Mouse (Mus musculus) heart, embryonic 11.5 days (tissue): ENCODE measurements around the gene Mrpl23. TPM values are rescaled to one million over a fixed set of nuclear protein-coding genes. Genes with fewer than 3 reads are reported as not detected.

ENCODE experiments used
- ATAC-seq: fragments of 200-750 bp; cut with Nextera tagmentation; replicated peaks from 2 replicates; pipeline ENCODE4 v1.8.0; 2017; ENCODE audit warnings: moderate library complexity; ENCODE audit not compliant: insufficient number of reproducible peaks, low FRiP score, low TSS enrichment
- H3K27ac ChIP-seq: fragments of 300-500 bp; sonication (generic); 2 replicates; pipeline ENCODE4 v1.5.1; 2014; ENCODE audit warnings: mild to moderate bottlenecking, low read depth, low read length
- H3K27me3 ChIP-seq: fragments of 300-500 bp; sonication (generic); 2 replicates; pipeline ENCODE4 v1.6.1; 2014; ENCODE audit warnings: mild to moderate bottlenecking, low read length, mixed read lengths; ENCODE audit not compliant: control insufficient read depth, insufficient read depth
- H3K36me3 ChIP-seq: fragments of 300-500 bp; sonication (generic); 2 replicates; pipeline ENCODE4 v1.6.1; 2014; ENCODE audit warnings: mild to moderate bottlenecking, low read length, moderate library complexity, mixed read lengths; ENCODE audit not compliant: control insufficient read depth, insufficient read depth
- H3K4me1 ChIP-seq: fragments of 300-500 bp; sonication (generic); 2 replicates; pipeline ENCODE4 v1.6.1; 2014; ENCODE audit warnings: low read length; ENCODE audit not compliant: control insufficient read depth, insufficient read depth
- H3K4me2 ChIP-seq: fragments of 300-500 bp; sonication (generic); 2 replicates; pipeline ENCODE4 v1.6.1; 2014; ENCODE audit warnings: mild to moderate bottlenecking, moderate library complexity
- H3K4me3 ChIP-seq: fragments of 300-500 bp; sonication (generic); 2 replicates; pipeline ENCODE4 v1.5.1; 2014; ENCODE audit warnings: low read depth, low read length
- H3K9ac ChIP-seq: fragments of 300-500 bp; sonication (generic); 2 replicates; pipeline ENCODE4 v1.6.1; 2014; ENCODE audit warnings: mild to moderate bottlenecking, low read depth, low read length, moderate library complexity
- H3K9me3 ChIP-seq: fragments of 300-500 bp; sonication (generic); replicated peaks from 2 replicates; pipeline ENCODE4 v1.6.1; 2016; ENCODE audit warnings: low read length; ENCODE audit not compliant: control insufficient read depth
- WGBS: fragments of 180-500 bp; shearing (Covaris S2); extraction: QIAGEN DNeasy Blood & Tissue Kit; methylation state at CpG from one replicate; pipeline ENCODE4 v1.1.7; 2014; ENCODE audit not compliant: insufficient replicate concordance; 5-methylcytosine and 5-hydroxymethylcytosine counted together
- polyA plus RNA-seq: library from polyadenylated mRNA; unstranded; fragments of >200 nt; fragmentation: Nextera tagmentation; extraction: Ambion mirVana; gene quantifications from 2 replicates; pipeline ENCODE4 v1.2.1, GENCODE M21; 2014

The Mrpl23 gene
- polyA plus RNA-seq, 1 experiment from 2014 or later = 15.4 TPM

- ATAC-seq = no peak
- no peaks in the 10 kb centered on the region for H3K9me3 ChIP-seq
- H3K27ac ChIP-seq = peak overlapping the region; percentile 24; the same call in 1 of the 2 replicates
- no peaks in the 10 kb centered on the region for H3K27me3 ChIP-seq
- peaks cover 62% of the 10 kb centered on the region for H3K4me1 ChIP-seq
- H3K36me3 ChIP-seq = no peaks in the 10 kb centered on the region
- no peak overlapping the region for H3K4me3 ChIP-seq
- no peak overlapping the region for H3K9ac ChIP-seq
- no peak overlapping the region for H3K4me2 ChIP-seq
- WGBS = 49% methylated on average over 14 of the region's 14 CpGs
Measured at GRCm38 (mm10) chr7:142550935-142551373, 18.5 kb downstream of the Mrpl23 start.

- ATAC-seq = no peak
- H3K4me1 ChIP-seq = peaks cover 60% of the 10 kb centered on the region
- no peaks in the 10 kb centered on the region for H3K27me3 ChIP-seq
- H3K36me3 ChIP-seq = no peaks in the 10 kb centered on the region
- H3K27ac ChIP-seq = no peak overlapping the region
- no peaks in the 10 kb centered on the region for H3K9me3 ChIP-seq
- no peak overlapping the region for H3K4me2 ChIP-seq
- WGBS = 78% methylated on average over 5 of the region's 5 CpGs
- H3K9ac ChIP-seq = no peak overlapping the region
- H3K4me3 ChIP-seq = no peak overlapping the region
Measured at GRCm38 (mm10) chr7:142551691-142552090, 19.2 kb downstream of the Mrpl23 start.

GRCm38 (mm10) chr7:142552591-142553416 lies 20.3 kb downstream of the Mrpl23 start:
- no peaks in the 10 kb centered on the region for H3K36me3 ChIP-seq
- H3K4me2 ChIP-seq = 0 out of 2 replicates have a peak overlapping the region, but pooled peaks have one; percentile 9
- peak; percentile 78 for ATAC-seq
- H3K9me3 ChIP-seq = no peaks in the 10 kb centered on the region
- H3K4me1 ChIP-seq = peaks cover 63% of the 10 kb centered on the region
- H3K9ac ChIP-seq = peak overlapping the region; percentile 50; the same call in 1 of the 2 replicates
- H3K27ac ChIP-seq = peak overlapping the region; percentile 93
- 15% methylated on average over 13 of the region's 13 CpGs for WGBS
- no peak overlapping the region for H3K4me3 ChIP-seq
- H3K27me3 ChIP-seq = no peaks in the 10 kb centered on the region

- Histone ChIP-seq H3K4me3 (no peak overlapping the region), H3K9ac (peak overlapping the region; percentile 39; the same call in 1 of the 2 replicates), H3K27me3 (no peaks in the 10 kb centered on the region), H3K4me2 (no peak overlapping the region), H3K9me3 (no peaks in the 10 kb centered on the region), H3K27ac (peak overlapping the region; percentile 93), H3K4me1 (peaks cover 58% of the 10 kb centered on the region), H3K36me3 (no peaks in the 10 kb centered on the region)
- ATAC-seq = 0 out of 2 replicates have a peak, but pooled peaks have one; percentile 39
- 12% methylated on average over 11 of the region's 11 CpGs for WGBS
Measured at GRCm38 (mm10) chr7:142553417-142554335, 21.2 kb downstream of the Mrpl23 start.

GRCm38 (mm10) chr7:142554625-142555024 lies 22.1 kb downstream of the Mrpl23 start:
- Histone ChIP-seq H3K4me1 (peaks cover 56% of the 10 kb centered on the region), H3K9ac (no peak overlapping the region), H3K36me3 (no peaks in the 10 kb centered on the region), H3K27me3 (no peaks in the 10 kb centered on the region), H3K27ac (peak overlapping the region; percentile 93; the same call in 1 of the 2 replicates), H3K4me2 (no peak overlapping the region), H3K9me3 (no peaks in the 10 kb centered on the region), H3K4me3 (no peak overlapping the region)
- no peak for ATAC-seq
- 18% methylated on average over 1 of the region's 1 CpGs for WGBS

- Histone ChIP-seq H3K4me3 (no peak overlapping the region), H3K9ac (no peak overlapping the region), H3K4me2 (no peak overlapping the region), H3K27me3 (no peaks in the 10 kb centered on the region), H3K9me3 (no peaks in the 10 kb centered on the region), H3K4me1 (peaks cover 60% of the 10 kb centered on the region), H3K36me3 (no peaks in the 10 kb centered on the region), H3K27ac (peak overlapping the region; percentile 41; the same call in 1 of the 2 replicates)
- 80% methylated on average over 8 of the region's 8 CpGs for WGBS
- ATAC-seq = no peak
Measured at GRCm38 (mm10) chr7:142555366-142556088, 23.0 kb downstream of the Mrpl23 start.

- ATAC-seq = no peak
- Histone ChIP-seq H3K4me1 (peaks cover 59% of the 10 kb centered on the region), H3K27me3 (no peaks in the 10 kb centered on the region), H3K9me3 (no peaks in the 10 kb centered on the region), H3K27ac (no peak overlapping the region), H3K4me3 (no peak overlapping the region), H3K4me2 (no peak overlapping the region), H3K9ac (no peak overlapping the region), H3K36me3 (no peaks in the 10 kb centered on the region)
- 93% methylated on average over 2 of the region's 2 CpGs for WGBS
Measured at GRCm38 (mm10) chr7:142556089-142556476, 23.6 kb downstream of the Mrpl23 start.

GRCm38 (mm10) chr7:142557696-142558095 lies 25.2 kb downstream of the Mrpl23 start:
- no peak overlapping the region for H3K4me2 ChIP-seq
- peak overlapping the region; percentile 38; the same call in 1 of the 2 replicates for H3K27ac ChIP-seq
- no peaks in the 10 kb centered on the region for H3K36me3 ChIP-seq
- H3K9me3 ChIP-seq = no peaks in the 10 kb centered on the region
- no peak for ATAC-seq
- peaks cover 60% of the 10 kb centered on the region for H3K4me1 ChIP-seq
- H3K4me3 ChIP-seq = no peak overlapping the region
- 30% methylated on average over 6 of the region's 6 CpGs for WGBS
- no peaks in the 10 kb centered on the region for H3K27me3 ChIP-seq
- no peak overlapping the region for H3K9ac ChIP-seq
